ENCODE assay signal across 18 mouse cellular contexts in genomic region chr3:146700051-146700450, GRCm38 (mm10). TPM values are rescaled to one million over a fixed set of nuclear protein-coding genes. Genes with fewer than 3 reads are reported as not detected.
DNase-seq lines count a peak whose midpoint lies in the region; ATAC-seq and TF ChIP-seq lines count a peak whose summit lies in the region.
"Had no signal": no experiment of that assay in that cellular context is flagged by ENCODE, and none has a peak within 500 bp of the region (broad histone marks: within the 10 kb centered on the region; RNA-seq: fewer than 3 reads in every experiment).

No protein-coding gene starts in this region.

- peak overlapping the region; percentile 9; the same call in 1 of the 2 replicates for H3K4me3 ChIP-seq in heart, embryonic 12.5 days
- H3K4me3 ChIP-seq in heart, postnatal 0 days (ENCODE audit: low read depth, low read length): no peak overlapping the region
- peak overlapping the region; percentile 5; the same call in 1 of the 2 replicates for H3K4me3 ChIP-seq in liver, postnatal 0 days (ENCODE audit: low read depth, low read length)
- H3K4me3 ChIP-seq: hindbrain, embryonic 15.5 days; neural tube, embryonic 12.5 days had no signal

- peak overlapping the region; percentile 52 for H3K4me2 ChIP-seq in heart, embryonic 12.5 days
- H3K4me2 ChIP-seq in heart, postnatal 0 days (ENCODE audit: low read depth, low read length): peak overlapping the region; percentile 40
- H3K4me2 ChIP-seq in liver, postnatal 0 days (ENCODE audit: low read depth, low read length): peak overlapping the region; percentile 58
- H3K4me2 ChIP-seq: hindbrain, embryonic 15.5 days; neural tube, embryonic 12.5 days had no signal

- no peak for TF ChIP-seq CTCF in heart, postnatal 0 days (IDR thresholded peaks at IDR 0.05; ENCODE audit: low read depth)
- TF ChIP-seq CTCF in liver, postnatal 0 days (IDR thresholded peaks at IDR 0.05; ENCODE audit: low read depth): no peak

- H3K4me1 ChIP-seq in heart, embryonic 12.5 days (replicated peaks): peaks cover 17% of the 10 kb centered on the region
- H3K4me1 ChIP-seq in heart, postnatal 0 days (ENCODE audit: control insufficient read depth, insufficient read depth): no peaks in the 10 kb centered on the region
- H3K4me1 ChIP-seq in liver, postnatal 0 days (ENCODE audit: insufficient read depth): 0 out of 2 replicates have a peak, but pooled peaks cover 2% of the 10 kb centered on the region
- H3K4me1 ChIP-seq: hindbrain, embryonic 15.5 days; neural tube, embryonic 12.5 days had no signal

- no peak for DNase-seq in heart, adult 8-10 months (ENCODE audit: low spot score)
- DNase-seq in c-Kit-positive CD71-positive TER-119-positive erythroid progenitor cells, embryonic 14.5 days (ENCODE audit: low spot score): peak; percentile 50
- no peak for DNase-seq in heart, postnatal 0 days (ENCODE audit: low spot score)
- peak; percentile 24 for DNase-seq in liver, postnatal 0 days
- no peak for DNase-seq in left cerebral cortex, adult 9 months (ENCODE audit: low spot score in 2 of 2)
- DNase-seq in layer of hippocampus, postnatal 10 days (ENCODE audit: low spot score in 2 of 2): no peak
- DNase-seq in adrenal gland, postnatal 4 days (ENCODE audit: low spot score in 2 of 2): no peak
- DNase-seq: adrenal gland, postnatal 14 days; cerebellum, postnatal 36 days; kidney, adult 2 months had no signal

- peak overlapping the region; percentile 60; the same call in 1 of the 2 replicates for H3K9ac ChIP-seq in heart, embryonic 12.5 days
- H3K9ac ChIP-seq in heart, postnatal 0 days (replicated peaks; ENCODE audit: low read depth, low read length): no peak overlapping the region; the same call in 1 of the 2 replicates
- no peak overlapping the region for H3K9ac ChIP-seq in liver, postnatal 0 days (replicated peaks)
- H3K9ac ChIP-seq: hindbrain, embryonic 15.5 days; neural tube, embryonic 12.5 days had no signal

- WGBS in heart, embryonic 12.5 days: 28% methylated on average over 11 of the region's 11 CpGs
- WGBS in heart, postnatal 0 days: 31% methylated on average over 11 of the region's 11 CpGs
- WGBS in liver, postnatal 0 days (ENCODE audit: insufficient replicate concordance): 41% methylated on average over 11 of the region's 11 CpGs

- H3K9me3 ChIP-seq in heart, embryonic 12.5 days (replicated peaks): no peaks in the 10 kb centered on the region
- no peaks in the 10 kb centered on the region for H3K9me3 ChIP-seq in heart, postnatal 0 days (replicated peaks; ENCODE audit: control insufficient read depth, low read length)
- no peaks in the 10 kb centered on the region for H3K9me3 ChIP-seq in liver, postnatal 0 days (ENCODE audit: low read length)
- H3K9me3 ChIP-seq: hindbrain, embryonic 15.5 days; neural tube, embryonic 12.5 days had no signal

- TF ChIP-seq EP300 in heart, postnatal 0 days (IDR thresholded peaks at IDR 0.05; ENCODE audit: low read depth): no peak
- no peak for TF ChIP-seq EP300 in liver, postnatal 0 days (IDR thresholded peaks at IDR 0.05; ENCODE audit: low read depth)

- H3K36me3 ChIP-seq in heart, embryonic 12.5 days: no peaks in the 10 kb centered on the region
- H3K36me3 ChIP-seq in heart, postnatal 0 days (replicated peaks; ENCODE audit: control insufficient read depth, insufficient read depth, low read length): no peaks in the 10 kb centered on the region
- H3K36me3 ChIP-seq in liver, postnatal 0 days (replicated peaks; ENCODE audit: insufficient read depth, low read length): no peaks in the 10 kb centered on the region
- H3K36me3 ChIP-seq: hindbrain, embryonic 15.5 days; neural tube, embryonic 12.5 days had no signal

- H3K27me3 ChIP-seq in heart, embryonic 12.5 days (replicated peaks): no peaks in the 10 kb centered on the region
- no peaks in the 10 kb centered on the region for H3K27me3 ChIP-seq in heart, postnatal 0 days (ENCODE audit: control insufficient read depth, insufficient read depth, low read length)
- no peaks in the 10 kb centered on the region for H3K27me3 ChIP-seq in liver, postnatal 0 days (ENCODE audit: insufficient read depth, low read length)
- H3K27me3 ChIP-seq: hindbrain, embryonic 15.5 days; neural tube, embryonic 12.5 days had no signal

- ATAC-seq in heart, embryonic 12.5 days (ENCODE audit: insufficient number of reproducible peaks, low FRiP score): peak; percentile 71
- no peak for ATAC-seq in heart, postnatal 0 days (ENCODE audit: insufficient read depth, low read depth)
- ATAC-seq in liver, postnatal 0 days: peak; percentile 79
- ATAC-seq: forebrain, embryonic 14.5 days; midbrain, embryonic 16.5 days had no signal

- 0 out of 2 replicates have a peak overlapping the region, but pooled peaks have one; percentile 27 for H3K27ac ChIP-seq in heart, embryonic 12.5 days (ENCODE audit: poor library complexity, severe bottlenecking)
- no peak overlapping the region for H3K27ac ChIP-seq in heart, postnatal 0 days (ENCODE audit: low read depth)
- no peak overlapping the region for H3K27ac ChIP-seq in liver, postnatal 0 days (ENCODE audit: low read depth)
- H3K27ac ChIP-seq: hindbrain, embryonic 15.5 days; neural tube, embryonic 12.5 days had no signal

RNA-seq across cellular contexts. Expression of gene Samd13, which starts 14.7 kb away (rescaled TPM):
- 2.0 and 2.1 TPM in 2 replicates for polyA plus RNA-seq in heart, embryonic 12.5 days (2016; fragmentation: Nextera tagmentation; extraction: Ambion mirVana)
- 1 to 10 TPM; 2.4 to 3.9 (median 3.2) TPM for total RNA-seq in heart, adult 8-10 months (2022)
- total RNA-seq in heart, postnatal 0 days (2014; rRNA removed; ENCODE audit: low replicate concordance): 0.42 and 3.6 TPM in 2 replicates
- polyA plus RNA-seq in heart, postnatal 0 days (2015; fragmentation: Nextera tagmentation; extraction: Ambion mirVana): 1.8 and 2.8 TPM in 2 replicates
- polyA plus RNA-seq in liver, postnatal 0 days (2015; fragmentation: Nextera tagmentation; extraction: Ambion mirVana): 0.11 TPM in 1 of 2 replicates, not detected in the other
- total RNA-seq in layer of hippocampus, postnatal 10 days (2021): under 1 TPM; 0.83 to 0.94 TPM
- total RNA-seq in adrenal gland, postnatal 4 days (2021): 1 to 10 TPM; 1.5 TPM

RNA-seq across cellular contexts. Expression of gene 4930503B20Rik, which starts 48.9 kb away (rescaled TPM):
- polyA plus RNA-seq in heart, embryonic 12.5 days (2016; fragmentation: Nextera tagmentation; extraction: Ambion mirVana): not detected in 2 replicates
- total RNA-seq in heart, adult 8-10 months (2022): under 1 TPM in 1 of 4 experiments, not detected in 3; 0.16 TPM
- not detected in 2 replicates for total RNA-seq in heart, postnatal 0 days (2014; rRNA removed; ENCODE audit: low replicate concordance)
- 0.22 TPM in 1 of 2 replicates, not detected in the other for polyA plus RNA-seq in heart, postnatal 0 days (2015; fragmentation: Nextera tagmentation; extraction: Ambion mirVana)
- not detected in 2 replicates for polyA plus RNA-seq in liver, postnatal 0 days (2015; fragmentation: Nextera tagmentation; extraction: Ambion mirVana)
- total RNA-seq in layer of hippocampus, postnatal 10 days (2021): not detected
- total RNA-seq in adrenal gland, postnatal 4 days (2021): not detected
- total RNA-seq: adrenal gland, postnatal 14 days; left cerebral cortex, postnatal 36 days had no signal
- polyA plus RNA-seq: embryonic facial prominence, embryonic 14.5 days; forebrain, embryonic 14.5 days; hindbrain, embryonic 15.5 days; kidney, adult 2 months; neural tube, embryonic 12.5 days; thymus, postnatal 0 days had no signal

Comparison
In these comparisons a context has a peak if more than half of its experiments do, and no peak if none do; other contexts are left out.
1. DNase-seq: peak in c-Kit-positive CD71-positive TER-119-positive erythroid progenitor cells, embryonic 14.5 days (single experiment) and liver, postnatal 0 days (single experiment); none in heart, adult 8-10 months (single experiment), heart, postnatal 0 days (single experiment), left cerebral cortex, adult 9 months (0 of 2), layer of hippocampus, postnatal 10 days (0 of 2) and adrenal gland, postnatal 4 days (0 of 2).
2. Peak in every context shown above with its lines, with median percentiles within 50 percentile points of each other: H3K4me2 ChIP-seq.